Mouse (Mus musculus) stomach, embryonic 16.5 days (tissue): ENCODE measurements at regions not wholly inside any gene's neighbourhood (a gene's known extent, or its start where the extent isn't known, plus 50 kb on each side); places are given as distances from the start of the nearest gene placed in this dataset.
"Not testable (repeated sequence)": the region's sequence is repeated elsewhere in the genome, so short reads cannot be mapped to it uniquely, and the experiment has no call there.

Source experiments
- ATAC-seq: fragments of 200-750 bp; cut with Nextera tagmentation; 2 replicates; pipeline ENCODE4 v1.8.0; 2017; ENCODE audit warnings: moderate number of reproducible peaks, moderate TSS enrichment; ENCODE audit not compliant: insufficient read depth, low FRiP score
- H3K27ac ChIP-seq: fragments of 300-500 bp; sonication (generic); 2 replicates; pipeline ENCODE4 v1.5.1; 2014; ENCODE audit warnings: low read length
- H3K27me3 ChIP-seq: fragments of 300-500 bp; sonication (generic); 2 replicates; pipeline ENCODE4 v1.6.1; 2014; ENCODE audit warnings: low read length, control low read depth, mixed read lengths; ENCODE audit not compliant: control insufficient read depth, insufficient read depth
- H3K36me3 ChIP-seq: fragments of 300-500 bp; sonication (generic); 2 replicates; pipeline ENCODE4 v1.6.1; 2014; ENCODE audit warnings: low read length; ENCODE audit not compliant: control insufficient read depth, insufficient read depth
- H3K4me1 ChIP-seq: fragments of 300-500 bp; sonication (generic); 2 replicates; pipeline ENCODE4 v1.6.1; 2014; ENCODE audit warnings: low read length, control low read depth, mixed read lengths; ENCODE audit not compliant: control insufficient read depth, insufficient read depth
- H3K4me2 ChIP-seq: fragments of 300-500 bp; sonication (generic); 2 replicates; pipeline ENCODE4 v1.6.1; 2014; ENCODE audit warnings: low read depth, low read length, mixed read lengths
- H3K4me3 ChIP-seq: fragments of 300-500 bp; sonication (generic); replicated peaks from 2 replicates; pipeline ENCODE4 v1.5.1; 2014; ENCODE audit warnings: mild to moderate bottlenecking, low read length
- H3K9ac ChIP-seq: fragments of 300-500 bp; sonication (generic); 2 replicates; pipeline ENCODE4 v1.6.1; 2014; ENCODE audit warnings: low read length
- H3K9me3 ChIP-seq: fragments of 300-500 bp; sonication (generic); replicated peaks from 2 replicates; pipeline ENCODE4 v1.6.1; 2016; ENCODE audit warnings: low read length, control low read depth; ENCODE audit not compliant: control insufficient read depth
- WGBS: fragments of 180-500 bp; shearing (Covaris S2); extraction: QIAGEN DNeasy Blood & Tissue Kit; methylation state at CpG from one replicate; pipeline ENCODE4 v1.1.7; 2014; 5-methylcytosine and 5-hydroxymethylcytosine counted together

DNA sequence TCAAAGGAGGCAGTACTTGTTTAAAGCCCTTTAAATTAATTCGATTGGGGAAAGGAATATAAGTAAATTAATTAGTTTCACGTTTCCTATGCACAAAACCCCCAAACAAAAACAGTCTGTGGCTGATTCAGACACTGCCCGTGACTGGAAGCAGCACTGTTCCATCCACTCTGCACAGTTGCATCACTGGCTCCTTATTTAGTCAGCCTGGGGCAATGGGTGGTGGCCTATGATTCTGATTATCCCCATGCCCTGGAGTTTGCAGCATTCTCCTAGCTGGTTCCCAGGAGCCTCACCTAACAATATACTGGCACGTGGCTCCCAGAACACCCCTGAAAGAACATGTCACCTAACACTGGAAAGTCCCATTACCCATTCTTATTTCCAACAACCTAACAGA lies 99.6 kb upstream of the Fam78b start:
- no peaks in the 10 kb centered on the region for H3K9me3 ChIP-seq
- no peak overlapping the region for H3K4me3 ChIP-seq
- H3K4me2 ChIP-seq = no peak overlapping the region
- no peaks in the 10 kb centered on the region for H3K27me3 ChIP-seq
- ATAC-seq = no peak
- peaks cover 5% of the 10 kb centered on the region; the same call in 1 of the 2 replicates for H3K4me1 ChIP-seq
- WGBS = 74% methylated on average over 4 of the region's 4 CpGs
- no peak overlapping the region for H3K9ac ChIP-seq
- H3K27ac ChIP-seq = no peak overlapping the region
- no peaks in the 10 kb centered on the region for H3K36me3 ChIP-seq

DNA sequence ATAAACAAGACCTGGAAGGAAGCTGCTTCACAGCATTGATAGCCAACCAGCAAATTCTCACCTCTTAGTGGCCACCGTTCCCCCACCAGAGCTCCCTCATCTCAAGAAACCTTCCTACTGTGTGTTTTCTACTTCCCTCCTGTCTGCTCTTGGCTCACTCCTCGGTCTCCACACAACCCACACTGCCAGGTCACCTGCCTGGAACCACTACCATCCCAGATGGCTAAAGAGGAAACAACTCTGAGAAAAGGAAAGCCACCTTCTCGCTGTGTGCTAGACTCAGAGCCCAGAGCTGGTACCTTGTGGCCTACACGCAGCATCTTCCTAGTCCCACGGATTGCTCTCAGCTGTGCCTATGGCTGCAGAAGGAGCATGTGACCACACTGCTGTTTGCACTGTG lies 97.8 kb upstream of the Fam78b start:
- H3K9ac ChIP-seq = no peak overlapping the region
- 80% methylated on average over 5 of the region's 5 CpGs for WGBS

GRCm38 (mm10) chr1:166908231-166908805 lies 92.9 kb upstream of the Fam78b start:
- no peaks in the 10 kb centered on the region for H3K9me3 ChIP-seq

More for the DNA sequence above, 97.8 kb upstream of the Fam78b start:
- Histone ChIP-seq H3K36me3 (no peaks in the 10 kb centered on the region), H3K4me3 (no peak overlapping the region), H3K4me2 (no peak overlapping the region), H3K4me1 (peaks cover 5% of the 10 kb centered on the region; the same call in 1 of the 2 replicates), H3K27me3 (no peaks in the 10 kb centered on the region), H3K9me3 (no peaks in the 10 kb centered on the region), H3K27ac (no peak overlapping the region)
- ATAC-seq = no peak

DNA sequence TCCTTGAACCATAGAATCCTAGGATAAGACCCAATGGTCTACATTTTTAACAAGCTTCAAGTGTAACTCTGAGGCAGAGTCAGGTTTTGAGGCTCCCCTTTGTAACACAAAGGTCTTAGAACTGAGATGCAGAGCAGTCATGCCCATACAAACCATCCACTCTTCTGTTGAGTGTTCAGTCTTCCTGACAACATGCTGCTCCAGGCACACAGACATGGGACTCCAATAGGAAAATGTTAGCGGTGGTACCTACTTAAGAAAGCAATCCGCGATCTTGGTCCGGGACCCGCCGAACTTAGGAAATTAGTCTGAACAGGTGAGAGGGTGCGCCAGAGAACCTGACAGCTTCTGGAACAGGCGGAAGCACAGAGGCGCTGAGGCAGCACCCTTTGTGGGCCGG lies 89.0 kb upstream of the Fam78b start:
- not testable (repeated sequence) for ATAC-seq, H3K9ac ChIP-seq, H3K9me3 ChIP-seq, H3K27ac ChIP-seq, H3K4me3 ChIP-seq, H3K36me3 ChIP-seq, H3K4me1 ChIP-seq, H3K4me2 ChIP-seq, H3K27me3 ChIP-seq
- 94% methylated on average over 7 of the region's 10 CpGs for WGBS

More at GRCm38 (mm10) chr1:166908231-166908805, 92.9 kb upstream of the Fam78b start:
- H3K36me3 ChIP-seq = no peaks in the 10 kb centered on the region
- H3K27ac ChIP-seq = no peak overlapping the region
- no peak for ATAC-seq
- no peaks in the 10 kb centered on the region for H3K4me1 ChIP-seq
- WGBS = 62% methylated on average over 10 of the region's 10 CpGs
- H3K9ac ChIP-seq = no peak overlapping the region
- no peaks in the 10 kb centered on the region for H3K27me3 ChIP-seq
- H3K4me3 ChIP-seq = no peak overlapping the region
- no peak overlapping the region for H3K4me2 ChIP-seq

- no peak for ATAC-seq
- Histone ChIP-seq H3K36me3 (no peaks in the 10 kb centered on the region), H3K27me3 (no peaks in the 10 kb centered on the region), H3K9me3 (no peaks in the 10 kb centered on the region), H3K4me2 (no peak overlapping the region), H3K4me3 (no peak overlapping the region), H3K4me1 (no peaks in the 10 kb centered on the region), H3K9ac (no peak overlapping the region), H3K27ac (no peak overlapping the region)
- 85% methylated on average over 16 of the region's 16 CpGs for WGBS
These were observed 78.1 kb upstream of the Fam78b start for GRCm38 (mm10) chr1:166922911-166923712.

- H3K36me3 ChIP-seq = no peaks in the 10 kb centered on the region
- no peaks in the 10 kb centered on the region for H3K4me1 ChIP-seq
- ATAC-seq = no peak
- WGBS = 75% methylated on average over 3 of the region's 3 CpGs
- no peaks in the 10 kb centered on the region for H3K27me3 ChIP-seq
- no peak overlapping the region for H3K4me3 ChIP-seq
- no peak overlapping the region for H3K9ac ChIP-seq
- no peaks in the 10 kb centered on the region for H3K9me3 ChIP-seq
- H3K27ac ChIP-seq = no peak overlapping the region
- no peak overlapping the region for H3K4me2 ChIP-seq
These were observed 77.6 kb upstream of the Fam78b start for GRCm38 (mm10) chr1:166923713-166923975.

GRCm38 (mm10) chr1:166924126-166924525 lies 77.1 kb upstream of the Fam78b start:
- H3K27ac ChIP-seq = no peak overlapping the region
- WGBS = 83% methylated on average over 2 of the region's 2 CpGs
- H3K9ac ChIP-seq = no peak overlapping the region
- H3K4me2 ChIP-seq = no peak overlapping the region
- no peak overlapping the region for H3K4me3 ChIP-seq
- no peaks in the 10 kb centered on the region for H3K36me3 ChIP-seq
- H3K27me3 ChIP-seq = no peaks in the 10 kb centered on the region
- no peaks in the 10 kb centered on the region for H3K9me3 ChIP-seq
- ATAC-seq = no peak
- H3K4me1 ChIP-seq = no peaks in the 10 kb centered on the region

GRCm38 (mm10) chr1:166926078-166926477 lies 75.1 kb upstream of the Fam78b start:
- no peak overlapping the region for H3K27ac ChIP-seq
- H3K4me3 ChIP-seq = no peak overlapping the region
- no peaks in the 10 kb centered on the region for H3K9me3 ChIP-seq
- H3K27me3 ChIP-seq = no peaks in the 10 kb centered on the region
- no peak overlapping the region for H3K9ac ChIP-seq
- H3K4me2 ChIP-seq = no peak overlapping the region
- H3K4me1 ChIP-seq = no peaks in the 10 kb centered on the region
- WGBS = 46% methylated on average over 4 of the region's 4 CpGs
- ATAC-seq = no peak
- H3K36me3 ChIP-seq = no peaks in the 10 kb centered on the region

DNA sequence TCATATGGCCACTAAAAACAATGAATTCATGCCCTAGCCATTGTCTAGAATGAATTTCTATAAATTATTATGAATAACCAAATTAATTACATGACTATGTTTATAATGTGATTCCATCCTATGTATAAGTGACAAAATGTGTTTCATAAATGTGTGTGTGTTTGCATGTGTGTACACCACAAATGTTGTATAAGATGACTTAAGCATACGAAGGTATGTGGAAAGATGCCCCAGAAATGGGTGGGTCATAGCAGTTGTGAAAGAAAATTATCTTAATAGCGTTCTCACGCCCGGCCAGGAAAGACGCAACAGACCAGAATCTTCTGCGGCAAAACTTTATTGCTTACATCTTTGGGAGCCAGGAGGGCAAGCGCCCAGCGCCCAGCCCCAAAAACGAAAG lies 61.5 kb upstream of the Fam78b start:
- H3K36me3 ChIP-seq, H3K4me1 ChIP-seq, ATAC-seq, H3K27me3 ChIP-seq, H3K27ac ChIP-seq, H3K9ac ChIP-seq, H3K9me3 ChIP-seq: not testable (repeated sequence)
- Histone ChIP-seq H3K4me3 (peak overlapping the region; percentile 22), H3K4me2 (0 out of 2 replicates have a peak overlapping the region, but pooled peaks have one; percentile 24)
- 53% methylated on average over 9 of the region's 9 CpGs for WGBS
